Mouse (Mus musculus) megakaryocyte-erythroid progenitor cell, adult 5 weeks (primary cell): Measurements from ENCODE around the gene Adgrl4. TPM values are rescaled to one million over a fixed set of nuclear protein-coding genes. Genes with fewer than 3 reads are reported as not detected.

Experiments
- polyA plus RNA-seq: library from polyadenylated mRNA; stranded (reverse); fragments of >175 nt; gene quantifications from 2 replicates; pipeline ENCODE4 v1.2.3, GENCODE M21; 2012

Adgrl4 gene
- polyA plus RNA-seq: 5.2 and 7.6 TPM in 2 replicates

DNA sequence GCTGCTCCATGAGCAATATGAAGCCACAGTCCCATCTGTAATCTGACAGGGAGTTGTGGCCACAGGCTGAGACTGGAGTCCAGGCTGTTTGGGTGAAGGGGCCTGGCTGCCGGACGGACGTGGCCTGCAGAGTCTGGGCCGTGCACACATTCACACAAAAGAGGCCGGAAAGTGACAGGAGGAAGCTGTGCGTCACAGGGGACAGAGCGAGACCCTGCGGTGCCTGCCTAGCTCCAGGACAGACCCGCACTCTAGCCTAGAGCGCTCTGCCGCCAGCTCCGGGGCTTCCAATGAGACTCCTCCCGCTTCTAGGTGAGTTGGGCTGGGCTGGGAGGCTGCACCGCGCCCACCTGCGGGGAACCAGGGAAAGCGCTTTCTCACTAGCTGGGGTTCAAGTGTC, at the start of gene Adgrl4:
Gene Adgrl4, plus strand, starts transcription at position 195 of the 400 bp plus-strand sequence.

